Mouse (Mus musculus) forebrain, embryonic 12.5 days (tissue): ENCODE results near the gene Gtpbp4. TPM values are rescaled to one million over a fixed set of nuclear protein-coding genes. Genes with fewer than 3 reads are reported as not detected.
"Not testable (repeated sequence)": the region's sequence is repeated elsewhere in the genome, so short reads cannot be mapped to it uniquely, and the experiment has no call there.

ENCODE experiments used
- ATAC-seq: fragments of 200-750 bp; cut with Nextera tagmentation; 2 replicates; pipeline ENCODE4 v1.8.0; 2017; ENCODE audit warnings: moderate TSS enrichment; ENCODE audit not compliant: low FRiP score
- H3K27ac ChIP-seq: fragments of 300-500 bp; sonication (generic); 2 replicates; pipeline ENCODE4 v1.5.1; 2016; ENCODE audit warnings: mild to moderate bottlenecking
- H3K27me3 ChIP-seq: fragments of 300-500 bp; sonication (generic); 2 replicates; pipeline ENCODE4 v1.6.1; 2016; ENCODE audit warnings: mild to moderate bottlenecking
- H3K36me3 ChIP-seq: fragments of 300-500 bp; sonication (generic); replicated peaks from 2 replicates; pipeline ENCODE4 v1.6.1; 2016; ENCODE audit warnings: mild to moderate bottlenecking
- H3K4me1 ChIP-seq: fragments of 300-500 bp; sonication (generic); 2 replicates; pipeline ENCODE4 v1.6.1; 2016
- H3K4me2 ChIP-seq: fragments of 300-500 bp; sonication (generic); 2 replicates; pipeline ENCODE4 v1.6.1; 2016; ENCODE audit warnings: mild to moderate bottlenecking, moderate library complexity
- H3K4me3 ChIP-seq: fragments of 300-500 bp; sonication (generic); replicated peaks from 2 replicates; pipeline ENCODE4 v1.5.1; 2016; ENCODE audit warnings: mild to moderate bottlenecking
- H3K9ac ChIP-seq: fragments of 300-500 bp; sonication (generic); 2 replicates; pipeline ENCODE4 v1.6.1; 2016; ENCODE audit warnings: mild to moderate bottlenecking
- H3K9me3 ChIP-seq: fragments of 300-500 bp; sonication (generic); 2 replicates; pipeline ENCODE4 v1.6.1; 2016
- WGBS: fragments of 180-500 bp; shearing (Covaris S2); methylation state at CpG from one replicate; pipeline ENCODE4 v1.1.7; 2016; 5-methylcytosine and 5-hydroxymethylcytosine counted together
- polyA plus RNA-seq: library from polyadenylated mRNA; unstranded; fragments of >200 nt; fragmentation: Nextera tagmentation; extraction: Ambion mirVana; gene quantifications from 2 replicates; pipeline ENCODE4 v1.2.1, GENCODE M21; 2016

Gene Gtpbp4
- polyA plus RNA-seq, 1 experiment from 2014 or later, result 96.2 TPM

GRCm38 (mm10) chr13:8962266-8962665 lies 33.6 kb downstream of the Gtpbp4 start:
- ATAC-seq, H3K9ac ChIP-seq, H3K27me3 ChIP-seq, H3K27ac ChIP-seq, H3K36me3 ChIP-seq, H3K4me3 ChIP-seq, H3K4me2 ChIP-seq, H3K4me1 ChIP-seq, H3K9me3 ChIP-seq: not testable (repeated sequence)
- 38% methylated on average over 5 of the region's 5 CpGs for WGBS

- H3K27me3 ChIP-seq, H3K4me1 ChIP-seq, H3K27ac ChIP-seq, H3K4me2 ChIP-seq, ATAC-seq, H3K9ac ChIP-seq, H3K4me3 ChIP-seq, H3K9me3 ChIP-seq, H3K36me3 ChIP-seq: not testable (repeated sequence)
- WGBS, result 72% methylated on average over 3 of the region's 3 CpGs
These were observed 34.6 kb downstream of the Gtpbp4 start for GRCm38 (mm10) chr13:8961128-8961888.

DNA sequence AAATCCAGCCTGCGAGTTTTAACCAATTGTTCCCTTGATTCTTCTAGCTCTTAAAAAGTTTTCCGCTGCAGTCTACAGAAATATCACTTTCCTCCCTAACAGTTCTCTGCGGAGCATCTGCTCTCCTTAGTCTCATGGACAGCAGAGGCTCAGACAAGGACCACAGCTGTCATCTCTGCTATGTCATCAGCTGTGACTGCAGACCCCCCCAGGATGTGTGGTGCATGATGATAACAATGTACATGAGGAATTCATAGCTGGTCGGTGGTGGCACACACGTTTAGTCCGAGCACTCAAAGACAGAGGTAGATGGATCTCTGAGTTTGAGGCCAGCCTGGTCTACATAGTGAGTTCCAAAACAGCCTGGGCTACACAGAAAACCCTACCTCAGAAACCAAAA lies 36.3 kb downstream of the Gtpbp4 start:
- 89% methylated on average over 6 of the region's 6 CpGs for WGBS
- not testable (repeated sequence) for H3K4me3 ChIP-seq

GRCm38 (mm10) chr13:8959058-8959457 lies 36.8 kb downstream of the Gtpbp4 start:
- H3K27ac ChIP-seq, H3K4me2 ChIP-seq, ATAC-seq, H3K4me3 ChIP-seq, H3K4me1 ChIP-seq, H3K36me3 ChIP-seq, H3K9me3 ChIP-seq, H3K9ac ChIP-seq, H3K27me3 ChIP-seq: not testable (repeated sequence)
- 92% methylated on average over 1 of the region's 5 CpGs for WGBS

More for the DNA sequence above, 36.3 kb downstream of the Gtpbp4 start:
- not testable (repeated sequence) for H3K36me3 ChIP-seq, ATAC-seq, H3K4me2 ChIP-seq, H3K9ac ChIP-seq, H3K9me3 ChIP-seq, H3K27me3 ChIP-seq, H3K4me1 ChIP-seq, H3K27ac ChIP-seq

GRCm38 (mm10) chr13:8956873-8957272 lies 39.0 kb downstream of the Gtpbp4 start:
- not testable (repeated sequence) for H3K36me3 ChIP-seq, H3K9me3 ChIP-seq, H3K4me3 ChIP-seq, H3K9ac ChIP-seq, ATAC-seq, H3K27ac ChIP-seq, H3K27me3 ChIP-seq, H3K4me1 ChIP-seq, H3K4me2 ChIP-seq
- WGBS, result no CpG with 5 or more reads among the region's 5 CpGs

- not testable (repeated sequence) for H3K4me2 ChIP-seq, H3K9ac ChIP-seq, H3K27me3 ChIP-seq, H3K4me1 ChIP-seq, ATAC-seq, H3K27ac ChIP-seq, H3K9me3 ChIP-seq, H3K36me3 ChIP-seq, H3K4me3 ChIP-seq
- WGBS, result 90% methylated on average over 2 of the region's 2 CpGs
These were observed 40.8 kb downstream of the Gtpbp4 start for GRCm38 (mm10) chr13:8955127-8955526.

GRCm38 (mm10) chr13:8952563-8952962 lies 43.3 kb downstream of the Gtpbp4 start, which contains the start of gene Idi2:
Gene Idi2, plus strand, starts transcription at chr13:8952863.
- not testable (repeated sequence) for H3K27me3 ChIP-seq, H3K9ac ChIP-seq, H3K27ac ChIP-seq, H3K9me3 ChIP-seq, H3K4me2 ChIP-seq, H3K4me3 ChIP-seq, H3K36me3 ChIP-seq, H3K4me1 ChIP-seq, ATAC-seq

DNA sequence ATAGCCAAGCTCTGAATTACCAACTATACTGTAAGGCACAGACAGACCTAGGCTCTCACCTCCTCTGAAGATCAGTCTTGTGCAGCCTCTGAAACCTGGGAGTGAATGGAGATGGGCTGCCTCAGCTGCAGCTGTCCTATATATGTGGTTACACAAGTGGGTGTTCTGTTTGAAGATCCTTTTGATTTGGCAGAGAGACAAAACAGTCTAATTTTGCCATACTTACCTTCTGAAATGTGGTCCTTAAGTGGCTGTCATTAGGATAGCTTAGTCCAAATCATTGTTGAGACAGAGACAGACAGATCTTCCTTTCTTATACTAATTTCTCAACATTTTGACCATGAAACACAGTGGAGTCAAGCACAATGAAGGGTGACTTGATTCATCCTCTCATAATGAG lies 47.8 kb downstream of the Gtpbp4 start, which contains the start of gene Gm9745:
TSS of gene Gm9745 (minus strand) at position 101 of the 400 bp plus-strand sequence.
- ATAC-seq, H3K4me1 ChIP-seq, H3K27ac ChIP-seq, H3K4me2 ChIP-seq, H3K9ac ChIP-seq, H3K36me3 ChIP-seq, H3K9me3 ChIP-seq, H3K4me3 ChIP-seq, H3K27me3 ChIP-seq: not testable (repeated sequence)

- H3K4me2 ChIP-seq, H3K27me3 ChIP-seq, H3K36me3 ChIP-seq, H3K9ac ChIP-seq, H3K9me3 ChIP-seq, H3K4me1 ChIP-seq, ATAC-seq, H3K4me3 ChIP-seq, H3K27ac ChIP-seq: not testable (repeated sequence)
- whole genome bisulfite sequencing, result no CpG with 5 or more reads among the region's 5 CpGs
These were observed 52.1 kb downstream of the Gtpbp4 start for GRCm38 (mm10) chr13:8943828-8944227.

GRCm38 (mm10) chr13:8941701-8942100 lies 54.2 kb downstream of the Gtpbp4 start:
- not testable (repeated sequence) for ATAC-seq, H3K4me1 ChIP-seq, H3K36me3 ChIP-seq, H3K27me3 ChIP-seq, H3K4me2 ChIP-seq, H3K9me3 ChIP-seq, H3K4me3 ChIP-seq, H3K9ac ChIP-seq, H3K27ac ChIP-seq
- 80% methylated on average over 1 of the region's 5 CpGs for WGBS

- not testable (repeated sequence) for ATAC-seq, H3K9me3 ChIP-seq, H3K4me2 ChIP-seq, H3K4me3 ChIP-seq, H3K36me3 ChIP-seq, H3K27me3 ChIP-seq, H3K4me1 ChIP-seq, H3K9ac ChIP-seq, H3K27ac ChIP-seq
- WGBS, result 94% methylated on average over 4 of the region's 4 CpGs
These were observed 54.8 kb downstream of the Gtpbp4 start for GRCm38 (mm10) chr13:8941110-8941509.

- not testable (repeated sequence) for H3K36me3 ChIP-seq, ATAC-seq, H3K9me3 ChIP-seq, H3K4me1 ChIP-seq, H3K4me2 ChIP-seq, H3K4me3 ChIP-seq, H3K9ac ChIP-seq, H3K27ac ChIP-seq, H3K27me3 ChIP-seq
- WGBS, result 86% methylated on average over 6 of the region's 6 CpGs
These were observed 58.2 kb downstream of the Gtpbp4 start for GRCm38 (mm10) chr13:8937611-8938140.

GRCm38 (mm10) chr13:8933499-8933898 lies 62.4 kb downstream of the Gtpbp4 start:
- no peaks in the 10 kb centered on the region for H3K36me3 ChIP-seq
- H3K4me1 ChIP-seq, result no peaks in the 10 kb centered on the region
- H3K27me3 ChIP-seq, result no peaks in the 10 kb centered on the region
- no peaks in the 10 kb centered on the region for H3K9me3 ChIP-seq
- H3K4me3 ChIP-seq, result no peak overlapping the region
- no peak overlapping the region for H3K27ac ChIP-seq
- WGBS, result 63% methylated on average over 2 of the region's 2 CpGs
- no peak overlapping the region for H3K4me2 ChIP-seq
- ATAC-seq, result no peak
- H3K9ac ChIP-seq, result no peak overlapping the region
